Mouse (Mus musculus) embryonic facial prominence, embryonic 12.5 days (tissue): ENCODE measurements around the gene Letm1. TPM values are rescaled to one million over a fixed set of nuclear protein-coding genes. Genes with fewer than 3 reads are reported as not detected.
A peak's percentile ranks its signal among the peaks of the same experiment; 100 is the strongest.

Source experiments
- ATAC-seq: fragments of 200-750 bp; cut with Nextera tagmentation; 2 replicates; pipeline ENCODE4 v1.8.0; 2017; ENCODE audit not compliant: insufficient number of reproducible peaks, insufficient read depth, low FRiP score, low TSS enrichment
- H3K27ac ChIP-seq: fragments of 300-500 bp; sonication (generic); 2 replicates; pipeline ENCODE4 v1.5.1; 2016; ENCODE audit warnings: mild to moderate bottlenecking
- H3K27me3 ChIP-seq: fragments of 300-500 bp; sonication (generic); 2 replicates; pipeline ENCODE4 v1.6.1; 2016; ENCODE audit warnings: mild to moderate bottlenecking, moderate library complexity
- H3K36me3 ChIP-seq: fragments of 300-500 bp; sonication (generic); 2 replicates; pipeline ENCODE4 v1.6.1; 2016; ENCODE audit warnings: mild to moderate bottlenecking
- H3K4me1 ChIP-seq: fragments of 300-500 bp; sonication (generic); 2 replicates; pipeline ENCODE4 v1.6.1; 2016
- H3K4me2 ChIP-seq: fragments of 300-500 bp; sonication (generic); replicated peaks from 2 replicates; pipeline ENCODE4 v1.6.1; 2016; ENCODE audit warnings: mild to moderate bottlenecking, moderate library complexity
- H3K4me3 ChIP-seq: fragments of 300-500 bp; sonication (generic); 2 replicates; pipeline ENCODE4 v1.5.1; 2016; ENCODE audit warnings: mild to moderate bottlenecking
- H3K9ac ChIP-seq: fragments of 300-500 bp; sonication (generic); 2 replicates; pipeline ENCODE4 v1.6.1; 2016; ENCODE audit warnings: mild to moderate bottlenecking, moderate library complexity
- H3K9me3 ChIP-seq: fragments of 300-500 bp; sonication (generic); 2 replicates; pipeline ENCODE4 v1.6.1; 2016; ENCODE audit warnings: mild to moderate bottlenecking, moderate library complexity
- WGBS: fragments of 180-500 bp; shearing (Covaris S2); methylation state at CpG from one replicate; pipeline ENCODE4 v1.1.7; 2016; 5-methylcytosine and 5-hydroxymethylcytosine counted together
- polyA plus RNA-seq: library from polyadenylated mRNA; unstranded; fragments of >200 nt; fragmentation: Nextera tagmentation; extraction: Ambion mirVana; gene quantifications from 2 replicates; pipeline ENCODE4 v1.2.1, GENCODE M21; 2016

The Letm1 gene
- polyA plus RNA-seq, 1 experiment from 2014 or later, result 65.3 TPM

DNA sequence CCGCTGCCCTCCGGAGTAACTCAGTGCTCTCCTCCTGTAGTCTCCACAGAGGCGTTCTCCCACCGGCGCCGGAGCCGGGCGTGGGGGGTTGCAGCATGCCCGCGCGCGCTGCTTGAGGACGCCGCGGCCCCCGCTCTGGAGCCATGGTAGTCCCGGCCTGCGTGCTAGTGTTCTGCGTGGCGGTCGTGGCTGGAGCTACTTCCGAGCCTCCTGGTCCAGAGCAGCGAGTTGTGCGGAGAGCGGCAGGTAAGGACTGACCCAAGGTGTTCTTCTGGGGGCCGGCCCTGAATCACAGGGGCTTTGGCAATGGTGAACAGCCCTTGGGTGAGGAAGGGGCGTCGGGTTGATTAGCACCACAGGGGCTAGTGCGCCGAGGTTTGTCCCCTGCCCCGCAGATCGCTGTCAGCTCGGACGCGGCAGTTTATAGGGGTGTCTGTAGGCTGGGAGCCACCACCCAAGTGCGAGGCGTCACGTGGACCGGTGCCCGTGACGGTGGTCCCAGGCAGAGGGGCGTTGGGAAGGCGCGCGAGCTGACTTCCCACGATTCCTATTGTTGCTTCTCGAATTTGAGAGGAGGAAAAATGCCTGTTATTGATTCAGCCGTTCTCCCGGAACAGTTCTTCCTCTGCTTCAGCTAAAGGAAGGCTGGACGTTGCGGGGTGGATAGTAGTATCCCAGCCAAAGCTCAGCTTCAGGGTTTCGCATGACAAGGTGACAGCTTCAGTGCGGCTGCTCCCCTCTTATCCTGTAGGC lies 60.2 kb downstream of the Letm1 start:
- peaks cover 60% of the 10 kb centered on the region for H3K27me3 ChIP-seq
- peak overlapping the region; percentile 71 for H3K9ac ChIP-seq
- H3K4me3 ChIP-seq, result peak overlapping the region; percentile 59
- H3K9me3 ChIP-seq, result no peaks in the 10 kb centered on the region
- peak overlapping the region; percentile 24 for H3K27ac ChIP-seq
- under 1% methylated on average over 53 of the region's 53 CpGs for WGBS
- H3K4me2 ChIP-seq, result peak overlapping the region; percentile 97
- no peak for ATAC-seq
- H3K4me1 ChIP-seq, result peaks cover 14% of the 10 kb centered on the region; the same call in 1 of the 2 replicates
- H3K36me3 ChIP-seq, result no peaks in the 10 kb centered on the region

DNA sequence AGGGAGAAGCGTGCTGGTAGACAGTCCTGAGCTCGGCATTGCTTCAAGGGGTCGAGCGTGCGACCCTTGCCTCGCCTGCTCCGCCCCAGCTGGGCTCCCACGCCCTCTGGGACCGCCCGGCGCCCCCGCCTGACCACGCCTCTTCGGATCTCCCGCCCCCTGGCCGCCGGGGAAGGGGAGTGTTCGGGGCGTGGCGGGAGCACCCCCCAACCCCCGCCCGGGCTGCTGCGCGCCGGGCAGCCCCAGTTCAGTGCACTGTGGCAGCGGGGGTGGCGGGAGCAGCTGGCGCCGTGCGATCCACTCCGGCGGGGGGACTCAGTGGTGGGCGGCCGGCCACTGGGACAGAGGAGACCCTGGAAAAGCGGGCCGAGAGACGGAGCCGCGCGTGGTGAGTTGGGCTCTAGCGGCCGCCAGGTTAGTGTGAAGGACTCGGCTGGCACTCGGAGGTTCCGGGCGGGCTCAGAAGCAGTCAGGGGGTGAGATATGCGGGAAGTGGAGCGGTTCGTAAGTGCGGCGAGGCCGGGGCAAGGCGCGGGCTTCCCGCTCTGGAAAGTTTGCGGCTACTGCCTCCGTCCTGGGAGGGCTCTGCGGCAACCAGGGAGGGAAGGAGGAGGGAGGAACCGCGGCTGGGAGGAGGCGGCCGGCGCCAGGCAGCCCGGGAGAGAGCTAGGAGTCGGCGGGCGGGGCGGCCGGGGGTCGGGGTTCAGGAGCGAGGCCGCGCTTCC lies 60.9 kb downstream of the Letm1 start, which contains the start of gene Fgfr3:
Gene Fgfr3, plus strand, starts transcription at position 134 of the 725 bp plus-strand sequence.
- Histone ChIP-seq H3K9ac (peak within 1 kb of the TSS; percentile 71), H3K4me2 (peak within 1 kb of the TSS; percentile 97), H3K4me1 (peaks cover 14% of the 10 kb centered on the region; the same call in 1 of the 2 replicates), H3K9me3 (no peaks in the 10 kb centered on the region), H3K27me3 (peaks cover 60% of the 10 kb centered on the region), H3K27ac (peak within 1 kb of the TSS; percentile 24), H3K4me3 (peak within 1 kb of the TSS; percentile 59), H3K36me3 (no peaks in the 10 kb centered on the region)
- ATAC-seq, result peak; percentile 58
- under 1% methylated on average over 69 of the region's 73 CpGs for WGBS

DNA sequence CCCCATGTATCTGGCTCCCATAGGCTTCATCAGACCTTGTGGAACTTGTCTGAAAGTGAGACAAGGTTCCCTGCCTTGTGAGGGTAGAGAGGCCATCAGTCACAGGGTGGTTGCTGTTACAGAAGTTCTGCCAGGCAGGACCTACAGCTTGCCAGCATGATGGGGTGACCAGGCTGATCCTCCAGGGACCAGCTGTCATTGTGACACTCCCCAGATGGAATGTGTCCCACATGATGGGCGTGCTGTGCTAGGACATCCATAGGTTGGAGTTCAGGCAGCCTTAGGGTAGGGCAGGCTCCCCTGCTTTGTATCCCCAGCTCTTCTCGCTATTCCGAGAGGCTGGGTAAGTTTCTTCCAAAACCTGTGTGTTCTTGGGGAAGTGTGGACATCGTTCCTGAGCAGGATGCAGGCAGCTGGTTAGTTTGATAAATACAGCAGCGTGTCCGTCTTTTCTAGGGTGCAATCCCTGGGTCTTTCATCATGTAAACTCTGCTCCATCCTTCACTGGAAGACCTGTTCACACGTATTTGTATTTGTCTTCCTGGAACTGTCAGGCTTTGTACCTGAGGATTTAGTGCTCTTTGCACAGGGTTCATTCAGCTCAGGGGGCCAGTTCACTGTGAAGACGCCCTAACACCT lies 61.6 kb downstream of the Letm1 start:
- Histone ChIP-seq H3K4me3 (peak overlapping the region; percentile 59), H3K9me3 (no peaks in the 10 kb centered on the region), H3K27me3 (peaks cover 54% of the 10 kb centered on the region), H3K4me1 (peaks cover 17% of the 10 kb centered on the region; the same call in 1 of the 2 replicates), H3K36me3 (no peaks in the 10 kb centered on the region), H3K27ac (no peak overlapping the region), H3K9ac (no peak overlapping the region), H3K4me2 (peak overlapping the region; percentile 97)
- ATAC-seq, result no peak
- WGBS, result 13% methylated on average over 8 of the region's 8 CpGs

DNA sequence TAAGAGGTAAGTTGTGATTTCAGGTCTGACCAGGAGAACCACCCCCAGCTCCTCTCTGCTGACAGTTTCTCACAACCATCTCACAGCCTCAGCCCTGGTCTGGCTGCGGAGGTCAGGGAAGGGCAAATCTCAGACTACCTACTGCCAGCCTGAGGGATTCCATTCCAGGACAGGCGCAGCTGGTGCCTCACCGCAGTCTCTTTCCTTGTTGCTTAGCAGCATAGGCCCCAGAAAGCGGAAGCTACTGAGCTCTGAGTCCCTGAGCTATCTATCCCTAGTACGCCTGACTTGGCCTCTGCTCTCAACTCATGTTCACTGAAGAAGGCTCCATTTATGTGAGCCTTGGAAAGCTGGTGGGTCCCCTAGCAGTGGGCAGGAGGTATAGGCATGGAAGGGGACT lies 64.2 kb downstream of the Letm1 start:
- WGBS, result 69% methylated on average over 5 of the region's 5 CpGs
- Histone ChIP-seq H3K4me1 (peaks cover 15% of the 10 kb centered on the region; the same call in 1 of the 2 replicates), H3K4me2 (no peak overlapping the region), H3K27me3 (peaks cover 29% of the 10 kb centered on the region), H3K9ac (no peak overlapping the region), H3K4me3 (no peak overlapping the region), H3K9me3 (no peaks in the 10 kb centered on the region), H3K36me3 (no peaks in the 10 kb centered on the region), H3K27ac (no peak overlapping the region)
- no peak for ATAC-seq

DNA sequence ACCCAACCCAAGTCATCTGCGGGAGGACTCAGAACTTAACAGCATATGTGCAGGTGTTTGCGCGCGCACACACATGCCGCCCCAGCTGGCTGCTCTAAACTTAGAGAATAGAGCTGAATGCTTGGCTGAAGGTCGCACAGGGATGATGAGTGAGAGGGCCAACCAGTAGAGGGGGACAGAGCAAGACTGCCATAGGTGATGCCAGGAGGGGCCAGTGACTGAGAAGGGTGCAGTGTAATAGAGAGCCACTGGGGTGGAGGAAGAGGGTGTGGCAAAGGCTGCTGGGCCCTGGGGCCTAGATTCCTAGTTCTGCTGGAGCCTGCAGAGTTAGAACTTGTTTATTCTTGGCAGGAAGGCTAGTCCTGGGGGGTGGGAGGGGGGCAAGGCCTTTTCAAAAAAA lies 66.2 kb downstream of the Letm1 start:
- Histone ChIP-seq H3K36me3 (no peaks in the 10 kb centered on the region), H3K27me3 (peaks cover 12% of the 10 kb centered on the region), H3K27ac (no peak overlapping the region), H3K9me3 (no peaks in the 10 kb centered on the region), H3K4me3 (no peak overlapping the region), H3K9ac (no peak overlapping the region), H3K4me2 (no peak overlapping the region), H3K4me1 (0 out of 2 replicates have a peak, but pooled peaks cover 3% of the 10 kb centered on the region)
- WGBS, result 74% methylated on average over 6 of the region's 6 CpGs
- peak; percentile 48; the same call in 1 of the 2 replicates for ATAC-seq

DNA sequence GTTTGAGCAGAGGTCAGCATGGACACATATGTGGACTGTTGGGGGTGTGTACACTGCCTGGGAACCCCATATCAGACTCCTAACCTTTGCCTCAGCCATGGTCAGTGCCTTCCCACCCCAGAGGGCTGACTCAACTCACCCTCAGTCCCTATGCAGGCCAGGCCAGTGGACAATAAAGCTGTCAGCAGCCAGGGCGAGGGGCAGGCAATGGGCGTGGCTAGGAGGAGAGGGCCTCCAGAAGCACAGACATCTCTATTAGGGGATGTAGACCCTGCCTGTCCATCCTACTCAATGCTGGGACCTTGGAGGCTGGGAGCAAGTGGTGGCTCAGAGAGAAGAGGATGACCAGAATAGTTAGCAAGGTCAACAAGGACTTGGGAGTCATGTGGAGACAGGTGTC lies 67.4 kb downstream of the Letm1 start:
- H3K36me3 ChIP-seq, result no peaks in the 10 kb centered on the region
- 59% methylated on average over 2 of the region's 2 CpGs for WGBS
- H3K4me3 ChIP-seq, result no peak overlapping the region
- H3K4me1 ChIP-seq, result 0 out of 2 replicates have a peak, but pooled peaks cover 3% of the 10 kb centered on the region
- H3K4me2 ChIP-seq, result no peak overlapping the region
- no peak for ATAC-seq
- no peaks in the 10 kb centered on the region for H3K9me3 ChIP-seq
- no peak overlapping the region for H3K9ac ChIP-seq
- no peaks in the 10 kb centered on the region for H3K27me3 ChIP-seq
- H3K27ac ChIP-seq, result no peak overlapping the region

DNA sequence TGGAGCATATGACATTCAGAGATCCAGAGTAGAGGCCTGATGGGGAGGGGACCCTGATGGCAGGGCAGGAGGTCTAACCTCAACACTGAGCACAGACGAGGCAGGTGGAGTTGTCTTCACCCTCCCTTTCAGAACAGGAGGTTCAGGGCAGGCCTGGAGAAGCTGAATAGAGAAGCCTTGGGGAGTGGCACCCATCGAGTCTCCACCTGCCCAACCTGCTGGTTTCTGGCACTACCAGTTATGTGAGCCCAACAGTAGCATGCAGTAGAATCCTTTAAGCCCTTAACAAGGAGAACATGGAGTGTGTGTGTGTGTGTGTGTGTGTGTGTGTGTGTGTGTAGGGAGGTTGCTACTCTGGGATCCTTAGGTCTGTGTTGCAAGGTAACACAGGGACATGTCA lies 70.1 kb downstream of the Letm1 start:
- Histone ChIP-seq H3K9me3 (no peaks in the 10 kb centered on the region), H3K4me2 (no peak overlapping the region), H3K4me1 (peaks cover 4% of the 10 kb centered on the region; the same call in 1 of the 2 replicates), H3K4me3 (no peak overlapping the region), H3K36me3 (no peaks in the 10 kb centered on the region), H3K9ac (no peak overlapping the region), H3K27ac (no peak overlapping the region), H3K27me3 (no peaks in the 10 kb centered on the region)
- no peak for ATAC-seq
- WGBS, result 88% methylated on average over 2 of the region's 2 CpGs

DNA sequence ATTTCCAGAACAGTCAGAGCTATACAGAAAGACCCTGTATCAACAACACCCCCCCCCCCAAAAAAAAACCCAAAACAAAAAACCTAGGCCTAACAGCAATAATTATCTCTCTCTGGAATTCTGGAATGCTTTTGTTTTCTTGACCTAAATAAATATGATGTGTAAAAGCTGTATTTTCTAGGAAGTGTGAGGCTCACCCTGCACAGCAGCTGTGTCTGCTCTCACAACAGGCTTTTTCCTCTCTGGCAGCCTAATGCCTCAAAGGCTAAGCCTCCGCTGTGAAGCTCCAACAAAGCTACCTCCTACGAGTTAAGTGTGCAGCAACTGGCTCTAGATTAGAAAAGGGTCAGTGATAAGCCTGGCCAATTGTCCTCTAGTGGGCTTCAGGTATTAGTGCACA lies 73.6 kb downstream of the Letm1 start:
- Histone ChIP-seq H3K27ac (no peak overlapping the region), H3K27me3 (no peaks in the 10 kb centered on the region)
- 47% methylated on average over 2 of the region's 2 CpGs for WGBS

DNA sequence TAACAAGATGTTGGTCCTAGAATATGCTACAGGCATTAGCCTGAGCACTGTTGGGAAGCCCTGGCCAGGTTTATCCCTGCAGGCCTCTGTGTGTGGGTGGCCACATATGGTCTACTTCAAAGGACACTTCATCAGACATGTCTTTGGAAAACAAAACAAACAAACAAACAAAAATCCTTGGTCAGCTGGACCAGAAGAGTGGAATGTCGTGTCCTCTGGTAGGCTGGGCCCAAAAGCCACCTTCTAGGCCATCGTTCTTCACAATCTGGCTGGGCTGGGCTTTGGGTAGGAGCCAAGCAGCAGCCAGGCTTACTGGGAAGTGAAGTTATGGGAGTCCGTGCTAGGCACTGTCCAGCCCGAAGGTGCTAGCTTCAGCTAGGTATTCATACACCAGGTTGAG lies 75.5 kb downstream of the Letm1 start:
- no peak for ATAC-seq
- no peak overlapping the region for H3K4me3 ChIP-seq
- no peaks in the 10 kb centered on the region for H3K9me3 ChIP-seq
- no peak overlapping the region for H3K9ac ChIP-seq
- H3K27me3 ChIP-seq, result no peaks in the 10 kb centered on the region
- no peaks in the 10 kb centered on the region for H3K36me3 ChIP-seq
- 71% methylated on average over 4 of the region's 4 CpGs for WGBS
- H3K4me2 ChIP-seq, result no peak overlapping the region
- H3K4me1 ChIP-seq, result peaks cover 22% of the 10 kb centered on the region
- H3K27ac ChIP-seq, result no peak overlapping the region

More for the DNA sequence above, 73.6 kb downstream of the Letm1 start:
- Histone ChIP-seq H3K4me2 (no peak overlapping the region), H3K9me3 (no peaks in the 10 kb centered on the region), H3K4me3 (no peak overlapping the region), H3K36me3 (no peaks in the 10 kb centered on the region), H3K4me1 (peaks cover 20% of the 10 kb centered on the region), H3K9ac (no peak overlapping the region)
- ATAC-seq, result no peak

DNA sequence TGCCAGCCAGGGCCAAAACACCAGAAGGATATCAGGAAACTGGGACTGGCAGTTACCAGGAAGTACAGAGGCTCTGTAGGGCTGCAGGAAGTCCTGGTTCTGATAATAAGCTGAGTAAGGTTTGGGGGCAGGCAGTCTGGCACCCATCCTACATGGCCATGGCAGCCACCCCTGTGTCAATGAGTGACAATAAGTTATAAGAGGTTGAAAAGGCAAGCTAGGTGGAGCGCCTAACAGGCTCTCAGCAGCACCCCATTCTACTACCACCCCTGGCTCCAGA lies 76.3 kb downstream of the Letm1 start:
- no peaks in the 10 kb centered on the region for H3K9me3 ChIP-seq
- H3K27me3 ChIP-seq, result 0 out of 2 replicates have a peak, but pooled peaks cover 3% of the 10 kb centered on the region
- no peak overlapping the region for H3K4me2 ChIP-seq
- no peak overlapping the region for H3K4me3 ChIP-seq
- no peak for ATAC-seq
- no peaks in the 10 kb centered on the region for H3K36me3 ChIP-seq
- no peak overlapping the region for H3K27ac ChIP-seq
- H3K4me1 ChIP-seq, result peaks cover 22% of the 10 kb centered on the region
- 84% methylated on average over 1 of the region's 1 CpGs for WGBS
- no peak overlapping the region for H3K9ac ChIP-seq

DNA sequence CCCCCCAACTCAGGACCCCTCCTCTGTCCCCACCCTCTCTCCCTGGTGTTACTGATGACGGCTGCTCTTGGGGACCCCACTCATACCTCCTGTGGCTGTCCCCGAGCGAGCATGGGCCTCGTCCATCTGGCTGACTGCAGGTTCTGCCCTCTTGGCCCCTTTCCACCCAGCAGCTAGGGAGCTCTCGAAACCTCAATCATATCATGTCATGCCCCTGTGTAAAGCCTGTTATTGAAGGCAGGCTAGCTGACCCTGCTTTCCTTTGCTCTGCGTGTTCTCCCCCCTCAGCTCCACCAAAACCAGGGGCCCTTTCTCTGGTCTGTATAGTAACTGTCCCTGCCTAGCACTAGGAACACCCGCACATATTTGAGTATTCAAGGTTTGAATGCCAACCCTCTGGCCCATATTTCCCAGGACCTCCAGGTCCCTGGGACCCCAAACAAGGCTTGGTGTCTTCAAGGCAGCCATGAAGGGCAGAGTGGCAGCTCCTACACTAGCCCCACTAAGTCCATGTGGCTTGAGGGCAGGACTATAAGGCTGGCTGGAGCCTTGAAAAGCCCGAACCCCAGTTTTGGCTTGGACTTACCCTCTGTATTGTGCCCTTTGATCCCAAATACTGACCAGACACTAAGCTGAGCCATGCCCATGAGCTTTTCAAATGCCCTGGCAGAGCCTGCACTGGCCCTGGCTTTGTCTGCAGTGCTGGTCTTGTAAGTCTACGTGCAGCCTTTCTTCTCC lies 76.8 kb downstream of the Letm1 start:
- Histone ChIP-seq H3K4me2 (no peak overlapping the region), H3K4me3 (no peak overlapping the region), H3K9me3 (no peaks in the 10 kb centered on the region), H3K27me3 (0 out of 2 replicates have a peak, but pooled peaks cover 3% of the 10 kb centered on the region), H3K4me1 (peaks cover 24% of the 10 kb centered on the region), H3K27ac (no peak overlapping the region), H3K36me3 (no peaks in the 10 kb centered on the region), H3K9ac (no peak overlapping the region)
- 32% methylated on average over 9 of the region's 9 CpGs for WGBS
- ATAC-seq, result no peak
